Mouse (Mus musculus) adrenal gland, adult (tissue): ENCODE data around the gene Vmn2r116.
"Not testable (repeated sequence)": the region's sequence is repeated elsewhere in the genome, so short reads cannot be mapped to it uniquely, and the experiment has no call there.

Experiments used
- DNase-seq, 2 experiments: peaks; one replicate each; pipeline ENCODE4 v3.0.0; 2022 to 2023; ENCODE audit warnings: low spot score in 1 of 2; ENCODE audit not compliant: inconsistent age in 2 of 2

The Vmn2r116 gene

DNA sequence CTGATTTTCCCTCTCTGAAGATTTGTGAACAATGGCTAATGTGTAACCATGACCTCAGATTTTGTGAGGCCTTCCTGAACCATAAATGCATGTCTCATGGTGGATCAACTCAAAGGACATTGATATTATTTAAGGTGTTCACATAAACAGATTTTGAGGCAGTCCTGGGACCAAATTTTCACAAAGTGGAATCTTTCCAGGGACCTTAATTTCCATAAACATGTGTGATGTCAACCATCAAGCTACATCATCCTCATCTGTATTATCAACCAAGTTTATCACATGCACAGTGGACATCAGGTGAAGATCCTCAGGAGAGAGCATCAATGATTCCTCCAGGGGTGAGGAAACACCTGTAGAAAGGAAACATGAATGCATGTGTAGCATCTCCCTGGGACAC is at the start of gene Vmn2r116:
Gene Vmn2r116 (plus strand): TSS at position 301 of the 400 bp plus-strand sequence.
- DNase-seq: not testable (repeated sequence)

DNA sequence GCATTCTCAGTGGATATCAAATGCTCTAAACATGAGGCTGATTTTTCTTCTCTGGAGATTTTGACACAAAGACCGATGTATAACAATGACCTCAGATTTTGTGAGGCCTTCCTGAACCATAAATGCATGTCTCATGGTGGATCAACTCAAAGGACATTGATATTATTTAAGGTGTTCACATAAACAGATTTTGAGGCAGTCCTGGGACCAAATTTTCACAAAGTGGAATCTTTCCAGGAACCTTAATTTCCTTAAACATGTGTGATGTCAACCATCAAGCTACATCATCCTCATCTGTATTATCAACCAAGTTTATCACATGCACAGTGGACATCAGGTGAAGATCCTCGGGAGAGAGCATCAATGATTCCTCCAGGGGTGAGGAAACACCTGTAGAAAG is 41.0 kb upstream of the Vmn2r116 start, which contains the start of gene Vmn2r115:
Gene Vmn2r115 (plus strand): TSS at position 301 of the 400 bp plus-strand sequence.
- not testable (repeated sequence) for DNase-seq

- DNase-seq: no peak
Observed at GRCm38 (mm10) chr17:23351644-23352043, 32.8 kb upstream of the Vmn2r116 start.

- no peak for DNase-seq
Observed at GRCm38 (mm10) chr17:23433150-23433679, 48.8 kb downstream of the Vmn2r116 start.
